In the genomic region with DNA sequence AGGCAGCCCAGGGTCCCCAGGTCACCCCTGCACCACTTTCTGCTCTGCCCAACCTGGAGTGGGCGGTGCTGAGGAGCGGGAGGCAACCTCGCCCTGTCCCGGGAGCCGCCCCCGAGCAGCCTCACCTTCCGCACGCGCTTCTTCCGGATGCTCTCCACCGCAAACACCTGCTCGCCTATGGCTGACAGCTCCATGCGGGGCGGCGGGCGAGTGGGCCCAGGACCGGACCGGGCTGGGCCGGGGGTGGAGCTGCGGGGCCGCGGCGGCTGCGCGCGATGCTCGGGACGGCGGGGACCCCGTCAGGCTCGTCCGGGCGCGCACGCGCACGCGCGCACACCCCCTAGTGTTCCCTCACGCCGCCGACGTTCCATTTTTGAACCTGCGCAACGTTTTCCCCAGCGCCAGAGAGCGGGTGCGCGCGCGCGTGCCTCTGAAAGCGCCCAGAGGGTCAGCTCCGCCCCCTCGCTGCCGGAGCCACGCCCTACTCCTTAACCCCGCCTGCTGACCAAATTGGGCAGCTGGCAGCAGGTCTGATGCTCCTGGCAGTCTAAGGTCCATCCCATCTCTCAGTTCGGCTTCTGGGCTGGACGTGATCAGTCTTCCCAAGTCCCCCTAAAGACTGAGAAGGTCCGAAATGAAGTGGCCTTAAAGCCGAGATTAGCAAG, we compare ENCODE assay signal across 8 mouse cellular contexts. TPM values are rescaled to one million over a fixed set of nuclear protein-coding genes. Genes with fewer than 3 reads are reported as not detected.
DNase-seq lines count a peak whose midpoint lies in the region; ATAC-seq and TF ChIP-seq lines count a peak whose summit lies in the region.

No protein-coding gene starts in this region.

- peak overlapping the region; percentile 83 for H3K27ac ChIP-seq in forebrain, embryonic 10.5 days
- no peak overlapping the region for H3K27ac ChIP-seq in heart, embryonic 16.5 days (ENCODE audit: low read length)
- peak overlapping the region; percentile 14; the same call in 1 of the 2 replicates for H3K27ac ChIP-seq in liver, embryonic 14.5 days
- H3K27ac ChIP-seq in stomach, embryonic 15.5 days, result peak overlapping the region; percentile 77; the same call in 1 of the 2 replicates

- H3K4me2 ChIP-seq in heart, embryonic 16.5 days (ENCODE audit: low read depth, low read length), result peak overlapping the region; percentile 97
- H3K4me2 ChIP-seq in liver, embryonic 14.5 days (ENCODE audit: low read depth), result peak overlapping the region; percentile 97
- H3K4me2 ChIP-seq in stomach, embryonic 15.5 days, result peak overlapping the region; percentile 95

- peaks cover 51% of the 10 kb centered on the region for H3K4me1 ChIP-seq in forebrain, embryonic 10.5 days
- peaks cover 24% of the 10 kb centered on the region for H3K4me1 ChIP-seq in heart, embryonic 16.5 days (ENCODE audit: control insufficient read depth, insufficient read depth, low read length)
- peaks cover 18 to 19% of the 10 kb centered on the region in 2 experiments for H3K4me1 ChIP-seq in liver, embryonic 14.5 days (replicated peaks; ENCODE audit: control insufficient read depth in 2 of 2, insufficient read depth in 2 of 2, low read length in 1 of 2)
- H3K4me1 ChIP-seq in stomach, embryonic 15.5 days, result peaks cover 22% of the 10 kb centered on the region

- peak overlapping the region; percentile 78 for H3K4me3 ChIP-seq in forebrain, embryonic 10.5 days
- H3K4me3 ChIP-seq in heart, embryonic 16.5 days (ENCODE audit: low read length), result peak overlapping the region; percentile 75
- peak overlapping the region; percentile 63 to 83 for H3K4me3 ChIP-seq in liver, embryonic 14.5 days (ENCODE audit: insufficient read depth in 1 of 2, low read depth in 2 of 2, low read length in 2 of 2)
- peak overlapping the region; percentile 65 for H3K4me3 ChIP-seq in stomach, embryonic 15.5 days (replicated peaks)

- peak; percentile 97 for DNase-seq in CD4-positive, CD25-positive, alpha-beta regulatory T cell, adult 2 months (ENCODE audit: low read depth, low spot score)
- DNase-seq in c-Kit-positive CD71-negative TER-119-negative erythroid progenitor cells, embryonic 14.5 days (ENCODE audit: low read depth), result peak; percentile 75
- DNase-seq in forebrain, embryonic 10.5 days (ENCODE audit: extremely low spot score, low spot score), result peak; percentile 88
- peak; percentile 95 to 98 for DNase-seq in kidney, postnatal 36 days
- DNase-seq in liver, embryonic 14.5 days (ENCODE audit: low read depth in 3 of 3, low spot score in 3 of 3), result peak; percentile 67 to 77 (median 68)
- peak; percentile 81 for DNase-seq in neural tube, embryonic 10.5 days (ENCODE audit: extremely low spot score, low spot score)

- H3K9me3 ChIP-seq in forebrain, embryonic 10.5 days, result no peaks in the 10 kb centered on the region
- H3K9me3 ChIP-seq in heart, embryonic 16.5 days (replicated peaks; ENCODE audit: control insufficient read depth, low read length), result no peaks in the 10 kb centered on the region
- H3K9me3 ChIP-seq in liver, embryonic 14.5 days (ENCODE audit: control insufficient read depth, low read length), result no peaks in the 10 kb centered on the region
- no peaks in the 10 kb centered on the region for H3K9me3 ChIP-seq in stomach, embryonic 15.5 days

- peak; percentile 71 for ATAC-seq in heart, embryonic 16.5 days (replicated peaks; ENCODE audit: extremely low read depth, insufficient read depth, low FRiP score)
- peak; percentile 58 for ATAC-seq in liver, embryonic 14.5 days (ENCODE audit: insufficient read depth)
- ATAC-seq in stomach, embryonic 15.5 days (ENCODE audit: insufficient read depth, low FRiP score, low read depth), result peak; percentile 55

- whole genome bisulfite sequencing in forebrain, embryonic 10.5 days, result under 1% methylated on average over 62 of the region's 62 CpGs
- under 1% methylated on average over 54 of the region's 62 CpGs for WGBS in heart, embryonic 16.5 days
- WGBS in liver, embryonic 14.5 days (ENCODE audit: insufficient replicate concordance), result under 1% methylated on average over 61 of the region's 62 CpGs
- WGBS in stomach, embryonic 15.5 days, result 1% methylated on average over 62 of the region's 62 CpGs

- no peak for TF ChIP-seq EP300 in liver, embryonic 14.5 days (IDR thresholded peaks at IDR 0.05; ENCODE audit: low read depth)

- peaks cover 76% of the 10 kb centered on the region for H3K27me3 ChIP-seq in forebrain, embryonic 10.5 days (ENCODE audit: poor library complexity, severe bottlenecking)
- peaks cover 44% of the 10 kb centered on the region for H3K27me3 ChIP-seq in heart, embryonic 16.5 days (ENCODE audit: control insufficient read depth, insufficient read depth, low read length)
- H3K27me3 ChIP-seq in liver, embryonic 14.5 days (ENCODE audit: control insufficient read depth, insufficient read depth, low read length), result peaks cover 42% of the 10 kb centered on the region
- H3K27me3 ChIP-seq in stomach, embryonic 15.5 days (replicated peaks), result peaks cover 19% of the 10 kb centered on the region

- peak overlapping the region; percentile 74 for H3K9ac ChIP-seq in heart, embryonic 16.5 days (ENCODE audit: low read length)
- peak overlapping the region; percentile 71 for H3K9ac ChIP-seq in liver, embryonic 14.5 days (replicated peaks)
- H3K9ac ChIP-seq in stomach, embryonic 15.5 days, result peak overlapping the region; percentile 31; the same call in 1 of the 2 replicates

- TF ChIP-seq CTCF in liver, embryonic 14.5 days (IDR thresholded peaks at IDR 0.05; ENCODE audit: low read depth), result peak; percentile 56

- H3K36me3 ChIP-seq in forebrain, embryonic 10.5 days (replicated peaks), result no peaks in the 10 kb centered on the region
- H3K36me3 ChIP-seq in heart, embryonic 16.5 days (ENCODE audit: control insufficient read depth, insufficient read depth), result no peaks in the 10 kb centered on the region
- no peaks in the 10 kb centered on the region for H3K36me3 ChIP-seq in liver, embryonic 14.5 days (replicated peaks; ENCODE audit: control insufficient read depth, insufficient read depth, low read depth)
- no peaks in the 10 kb centered on the region for H3K36me3 ChIP-seq in stomach, embryonic 15.5 days

RNA-seq across cellular contexts. Expression of gene Cbx7, which starts 38.5 kb away (rescaled TPM):
- 2.8 and 3.9 TPM in 2 replicates for polyA plus RNA-seq in forebrain, embryonic 10.5 days (2016; fragmentation: Nextera tagmentation; extraction: Ambion mirVana)
- 1.4 and 1.7 TPM in 2 replicates for polyA plus RNA-seq in heart, embryonic 16.5 days (2015; fragmentation: Nextera tagmentation; extraction: Ambion mirVana)
- 2.5 and 2.6 TPM in 2 replicates for polyA plus RNA-seq in liver, embryonic 14.5 days (2012; rRNA removed)
- 0.62 and 1.3 TPM in 2 replicates for polyA plus RNA-seq in liver, embryonic 14.5 days (2014; fragmentation: Nextera tagmentation; extraction: Ambion mirVana)
- 4.9 and 5.6 TPM in 2 replicates for polyA plus RNA-seq in stomach, embryonic 15.5 days (2015; fragmentation: Nextera tagmentation; extraction: Ambion mirVana)

RNA-seq across cellular contexts. Expression of gene Apobec3, which starts 41.0 kb away (rescaled TPM):
- polyA plus RNA-seq in forebrain, embryonic 10.5 days (2016; fragmentation: Nextera tagmentation; extraction: Ambion mirVana), result 9.2 and 11.0 TPM in 2 replicates
- polyA plus RNA-seq in heart, embryonic 16.5 days (2015; fragmentation: Nextera tagmentation; extraction: Ambion mirVana), result 25.1 and 40.7 TPM in 2 replicates
- polyA plus RNA-seq in liver, embryonic 14.5 days (2012; rRNA removed), result 23.5 and 29.8 TPM in 2 replicates
- 34.3 and 35.9 TPM in 2 replicates for polyA plus RNA-seq in liver, embryonic 14.5 days (2014; fragmentation: Nextera tagmentation; extraction: Ambion mirVana)
- 22.4 and 26.5 TPM in 2 replicates for polyA plus RNA-seq in stomach, embryonic 15.5 days (2015; fragmentation: Nextera tagmentation; extraction: Ambion mirVana)
